Mouse (Mus musculus) embryo, embryonic 11 days (tissue): ENCODE results near the gene Slc38a2.
A peak's percentile ranks its signal among the peaks of the same experiment; 100 is the strongest.

Source experiments
- DNase-seq: peaks from one replicate; pipeline ENCODE4 v3.0.0-alpha.2; 2015

Gene Slc38a2

DNA sequence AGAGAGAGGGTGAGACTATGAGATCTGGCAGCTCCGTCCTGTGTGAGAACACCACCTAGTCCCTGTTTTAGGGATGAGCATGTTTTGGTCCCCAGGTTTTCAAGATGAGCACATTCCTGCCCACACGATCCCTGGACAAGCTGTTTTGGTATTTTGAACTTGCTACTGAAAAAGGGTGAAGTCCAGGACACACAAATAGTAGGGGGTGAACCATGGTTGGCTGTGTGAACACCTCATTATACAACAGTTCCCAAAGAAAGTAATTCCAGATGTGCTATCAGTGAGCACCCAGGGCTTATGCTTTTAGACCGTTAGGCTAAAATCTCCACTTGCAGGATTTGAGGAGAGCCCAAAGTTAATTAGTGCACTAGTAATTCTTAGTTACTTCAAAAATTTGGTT is 17.7 kb upstream of the Slc38a2 start:
- DNase-seq: no peak

DNA sequence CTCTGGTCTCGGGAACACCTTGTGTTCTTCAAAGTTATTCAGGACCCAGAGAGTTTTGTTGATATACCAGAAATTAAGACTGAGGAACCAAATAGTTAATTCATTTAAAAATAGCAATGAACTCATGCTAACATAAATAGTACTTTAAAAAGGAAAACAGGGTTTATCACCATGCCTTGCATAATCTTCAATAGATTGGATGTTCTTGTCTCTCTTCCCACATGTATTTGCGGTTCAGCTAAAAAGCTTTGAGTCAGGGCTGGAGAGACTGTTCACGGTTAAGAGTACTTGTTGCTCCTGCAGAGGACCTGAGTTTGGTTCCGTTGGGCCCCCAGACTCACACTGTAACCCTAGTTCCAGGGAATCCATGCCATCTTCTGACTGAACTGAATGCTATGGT is 16.8 kb upstream of the Slc38a2 start:
- no peak for DNase-seq

DNA sequence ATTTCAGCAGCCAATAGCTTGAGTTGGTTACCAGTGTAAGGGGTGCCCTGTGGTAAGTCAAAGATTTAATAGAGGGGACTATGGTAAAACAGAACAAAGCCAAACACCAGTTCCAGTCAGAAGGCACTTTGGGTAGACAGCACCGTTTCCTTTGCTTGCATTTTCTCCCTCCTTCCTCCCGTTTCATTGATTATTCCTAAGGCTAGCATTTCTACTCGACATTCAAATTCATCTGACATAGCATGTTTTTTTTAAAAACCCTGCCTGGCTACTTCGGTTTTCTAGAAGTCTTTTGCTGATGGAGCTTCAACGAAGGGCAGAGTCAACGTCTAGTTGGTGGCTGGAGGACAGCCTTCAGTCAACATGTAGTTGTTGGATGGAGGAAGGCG is 16.2 kb upstream of the Slc38a2 start:
- DNase-seq: no peak

DNA sequence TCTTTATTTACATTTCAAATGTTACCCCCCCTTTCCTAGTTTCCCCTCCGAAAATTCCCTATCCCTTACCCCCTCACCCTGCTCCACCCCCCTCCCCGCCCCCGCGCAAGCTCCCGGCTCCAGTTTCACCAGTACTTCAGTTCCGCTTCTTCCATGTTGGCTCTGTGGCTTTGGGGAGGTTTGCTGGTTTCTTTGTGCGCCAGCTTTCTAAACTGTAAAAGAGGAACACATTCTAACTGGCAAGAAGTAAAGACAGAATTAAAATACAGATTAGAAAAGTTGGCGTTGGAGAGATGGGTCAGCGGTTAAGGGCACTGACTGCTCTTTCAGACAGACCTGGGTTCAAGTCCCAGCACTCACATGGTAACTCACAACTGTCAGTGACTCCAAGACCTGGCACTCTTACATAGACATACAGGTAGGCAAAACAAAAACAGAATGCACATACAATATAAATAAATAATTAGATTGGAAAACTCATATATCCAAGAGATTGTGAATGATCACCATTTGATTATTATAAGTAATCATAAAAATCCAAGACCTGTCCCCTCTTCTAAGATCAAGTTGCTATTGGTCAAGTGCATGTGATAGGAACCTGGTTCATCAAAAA is 15.7 kb upstream of the Slc38a2 start:
- DNase-seq: no peak

DNA sequence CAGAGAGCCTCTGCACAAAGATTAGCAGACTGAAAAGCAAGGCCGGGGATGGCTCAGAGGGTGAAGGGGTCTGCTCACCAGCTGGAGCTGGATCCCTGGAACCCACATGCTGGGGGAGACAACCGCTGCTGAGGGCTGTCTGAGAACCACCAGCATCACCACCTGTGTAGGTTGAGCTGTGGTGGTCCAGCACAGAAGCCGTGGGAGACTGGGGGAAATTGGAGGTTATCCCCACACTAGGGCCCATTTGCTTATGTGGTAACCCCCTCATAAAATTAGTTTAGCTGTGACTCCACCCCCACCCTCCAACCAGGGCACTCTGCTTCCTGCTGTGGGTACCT is 15.1 kb upstream of the Slc38a2 start:
- no peak for DNase-seq

DNA sequence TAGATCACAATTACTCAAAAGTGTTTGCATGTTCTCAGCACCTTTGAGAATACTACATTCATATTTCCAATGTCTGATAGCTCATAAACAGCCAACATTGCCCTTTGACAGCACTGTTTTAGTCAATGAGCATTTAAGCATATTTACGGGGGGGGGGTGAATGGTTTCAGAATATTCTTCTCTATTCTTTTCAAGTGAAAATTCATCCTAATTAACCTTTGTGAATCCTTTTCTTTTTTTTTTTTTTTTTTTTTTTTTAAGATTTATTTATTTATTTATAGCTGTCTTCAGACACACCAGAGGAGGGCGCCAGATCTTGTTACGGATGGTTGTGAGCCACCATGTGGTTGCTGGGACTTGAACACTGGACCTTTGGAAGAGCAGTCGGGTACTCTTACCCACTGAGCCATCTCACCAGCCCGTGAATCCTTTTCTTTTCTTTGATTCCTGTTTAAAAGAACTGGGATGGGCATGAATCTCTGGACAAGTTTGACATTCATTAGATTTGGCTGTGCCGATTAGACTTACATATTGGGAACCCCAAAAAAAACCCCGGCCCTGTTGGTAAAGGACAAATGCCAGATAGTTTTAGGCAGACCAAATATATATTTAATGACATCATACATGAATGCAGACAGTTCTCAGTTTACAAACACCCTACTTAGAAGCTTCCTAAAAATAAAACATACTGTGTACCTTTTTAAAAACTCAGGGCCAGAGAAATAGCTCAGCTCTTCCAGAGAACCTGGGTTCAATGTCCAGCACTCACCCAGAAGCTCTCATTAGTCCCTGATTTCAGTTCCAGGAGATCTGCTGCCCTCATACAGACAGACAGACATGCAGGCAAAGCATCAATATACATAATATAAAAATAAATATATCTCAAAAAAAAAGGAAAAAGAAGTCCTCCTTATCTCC is 14.5 kb upstream of the Slc38a2 start:
- DNase-seq: no peak

DNA sequence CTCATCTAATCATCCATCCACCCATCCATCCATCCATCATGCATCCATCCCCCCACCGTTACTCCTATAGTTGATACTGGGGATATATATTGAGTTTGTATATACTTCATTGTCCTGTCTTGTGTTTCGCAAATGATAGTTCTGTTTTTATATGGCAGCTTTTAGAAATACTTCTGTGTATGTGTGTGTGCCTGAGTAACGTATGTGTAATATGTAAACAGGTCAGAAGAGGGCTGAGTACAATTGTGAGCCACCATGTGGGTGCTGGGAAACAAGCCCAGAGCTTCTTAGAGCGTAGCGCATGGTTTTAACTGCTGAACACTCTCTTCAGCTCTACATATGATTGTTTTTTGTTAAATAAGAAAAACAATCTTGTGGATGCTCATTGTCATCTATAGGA is 12.8 kb upstream of the Slc38a2 start:
- no peak for DNase-seq

DNA sequence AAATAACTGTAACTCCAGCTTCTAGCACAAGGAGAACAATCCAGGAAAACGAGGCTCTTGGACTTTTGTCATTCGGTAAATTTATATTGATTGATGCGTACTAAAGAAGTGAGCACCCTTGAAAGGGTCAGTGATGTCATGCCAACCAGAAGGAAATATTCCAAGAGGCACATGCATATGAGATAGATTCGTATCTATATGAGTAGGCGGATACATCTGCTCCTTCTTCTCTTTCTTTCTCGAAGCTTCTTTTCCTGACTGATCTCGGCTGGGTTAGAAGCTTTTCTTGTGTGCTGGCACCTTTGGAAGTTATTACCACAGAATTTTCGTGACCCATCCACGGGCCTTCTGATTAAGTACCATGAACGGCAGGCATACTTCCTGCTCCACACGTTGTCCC is 12.1 kb upstream of the Slc38a2 start:
- no peak for DNase-seq

DNA sequence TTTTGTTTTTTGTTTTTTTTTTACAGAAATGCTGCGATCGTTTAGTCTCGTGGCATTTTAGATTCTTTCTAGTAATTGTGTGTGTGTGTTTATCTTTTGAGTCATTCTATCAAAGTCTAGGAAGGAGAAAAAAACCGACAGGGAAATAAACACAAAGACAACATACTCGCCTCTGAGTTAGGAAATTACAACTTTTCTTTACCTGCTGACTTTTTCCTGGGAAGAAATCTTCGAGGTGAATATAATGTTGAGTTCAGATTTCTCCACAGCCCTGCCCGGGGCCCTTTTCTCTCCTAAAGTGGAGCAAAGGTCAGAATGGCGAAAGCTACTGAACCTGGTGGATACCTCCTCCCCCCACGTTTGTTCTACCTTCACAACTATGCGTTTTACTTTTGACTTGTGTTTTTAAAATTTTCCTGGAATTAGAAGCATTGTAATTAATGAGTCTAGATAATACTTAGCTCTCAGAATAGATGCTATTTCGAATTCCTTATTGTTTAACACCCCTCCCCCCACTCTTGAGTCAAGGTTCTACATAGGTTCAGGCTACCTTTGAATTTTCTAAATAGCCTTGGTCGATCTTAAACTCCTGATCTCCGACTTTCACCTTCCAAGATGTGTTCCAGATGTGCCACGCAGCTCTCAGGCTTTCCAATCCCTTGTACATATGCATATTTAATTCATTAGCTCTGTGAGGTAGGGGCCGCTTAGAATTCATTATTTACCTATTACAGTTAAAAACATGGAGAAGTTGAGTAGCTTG is 11.0 kb upstream of the Slc38a2 start:
- peak; percentile 43 for DNase-seq

DNA sequence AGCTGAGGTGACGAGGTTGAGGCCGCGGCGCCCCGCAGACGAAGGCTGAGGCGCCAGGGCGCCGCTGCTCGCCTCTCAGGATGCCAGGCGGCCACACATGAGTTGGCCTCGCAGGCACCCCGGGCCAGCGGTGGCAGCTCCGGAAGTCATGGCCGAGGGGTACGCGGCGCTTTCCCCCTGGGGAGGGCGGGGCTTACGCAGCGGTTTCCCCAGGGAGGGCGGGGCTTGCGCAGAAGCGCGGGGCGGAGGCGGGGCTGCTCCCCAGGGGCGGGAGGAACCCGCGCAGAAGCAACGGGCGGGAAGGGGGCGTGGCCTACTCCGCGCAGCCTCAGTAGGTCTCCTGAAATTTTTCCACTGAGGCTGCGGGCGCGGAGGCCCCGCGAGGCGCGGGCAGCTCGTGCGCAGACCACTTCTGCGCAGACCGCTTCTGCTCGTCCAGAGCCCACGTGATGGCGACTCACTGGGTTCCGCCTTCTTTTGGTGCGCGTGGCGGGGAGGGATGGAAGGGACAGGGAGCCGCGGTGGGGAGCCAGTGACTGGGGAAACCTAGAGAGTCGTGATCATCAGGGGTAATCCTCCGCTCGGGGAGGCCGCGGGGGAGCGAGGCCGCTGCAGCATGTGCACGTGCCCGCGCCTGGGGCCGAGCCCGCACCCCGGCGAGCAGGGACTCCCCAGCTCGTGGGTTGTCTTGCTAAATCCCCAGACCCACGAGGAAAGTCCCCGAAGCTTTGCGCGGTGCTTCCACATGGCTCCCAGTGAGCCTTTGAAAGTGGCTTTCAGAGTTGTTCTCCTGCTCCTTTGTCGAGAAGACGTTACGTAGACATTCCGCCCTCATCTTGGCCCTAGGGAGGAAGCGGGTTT is 10.2 kb upstream of the Slc38a2 start:
- DNase-seq: peak; percentile 98

DNA sequence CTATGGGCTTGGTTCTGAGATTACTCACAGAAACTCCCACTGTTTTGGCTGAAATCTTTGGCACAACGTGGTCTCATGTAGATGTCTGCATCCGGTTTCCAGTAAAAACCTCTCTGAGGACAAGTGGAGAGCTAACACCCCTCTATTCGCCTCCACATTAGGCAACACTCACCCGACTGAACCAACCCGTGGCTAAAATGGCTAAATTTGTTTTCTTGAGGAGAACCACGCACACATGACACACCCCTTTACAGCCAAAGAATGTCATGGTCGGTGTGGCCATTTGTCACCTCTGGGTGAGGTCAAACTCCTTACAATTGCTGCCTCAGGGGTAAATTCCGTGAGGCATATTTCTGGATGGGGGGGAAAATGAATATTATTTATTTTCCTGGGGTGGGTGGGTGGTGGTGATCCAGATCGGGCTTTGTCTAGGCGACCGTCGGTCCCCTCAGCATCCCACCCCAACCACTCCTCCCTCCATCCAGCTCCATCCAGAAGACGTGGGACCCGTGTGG is 9.5 kb upstream of the Slc38a2 start:
- peak; percentile 45 for DNase-seq

DNA sequence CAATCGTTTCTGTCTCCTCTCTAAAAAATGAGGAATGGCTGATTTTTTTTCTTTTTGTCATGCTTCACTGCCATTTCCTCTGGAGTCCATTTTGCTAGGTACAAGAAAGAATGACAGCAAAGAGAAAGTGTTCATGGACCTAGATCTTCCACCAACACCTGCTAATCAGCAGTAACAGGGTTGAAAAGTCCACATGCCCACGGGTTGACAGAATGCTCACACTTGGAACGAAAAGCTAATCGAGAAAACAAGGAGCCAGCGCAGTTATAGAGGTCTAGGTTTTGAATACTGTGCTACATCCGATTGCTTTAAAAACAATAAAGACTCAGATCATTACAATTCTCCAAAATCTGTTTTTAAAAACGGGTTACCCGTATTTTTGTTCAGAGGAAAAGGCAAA is 8.9 kb upstream of the Slc38a2 start:
- DNase-seq: no peak

DNA sequence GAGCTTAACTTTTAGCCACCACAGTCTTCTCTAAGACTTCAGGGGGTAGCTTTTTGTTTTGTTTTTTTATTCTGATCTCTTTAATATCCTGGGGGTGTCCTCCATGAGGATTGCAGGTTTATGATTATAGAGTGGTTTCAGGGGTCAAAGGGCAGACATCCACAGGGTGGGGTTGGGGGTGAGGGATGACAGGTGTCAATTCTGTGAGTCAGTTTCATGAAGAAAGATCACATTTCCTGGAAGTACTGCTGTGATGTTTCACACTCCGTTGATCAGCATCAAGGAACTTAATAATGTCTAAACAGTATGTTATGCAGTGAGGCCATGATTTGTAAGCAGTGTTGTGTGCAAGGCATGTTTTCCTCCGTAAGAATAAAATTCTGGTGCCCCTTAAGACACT is 8.4 kb upstream of the Slc38a2 start:
- no peak for DNase-seq

DNA sequence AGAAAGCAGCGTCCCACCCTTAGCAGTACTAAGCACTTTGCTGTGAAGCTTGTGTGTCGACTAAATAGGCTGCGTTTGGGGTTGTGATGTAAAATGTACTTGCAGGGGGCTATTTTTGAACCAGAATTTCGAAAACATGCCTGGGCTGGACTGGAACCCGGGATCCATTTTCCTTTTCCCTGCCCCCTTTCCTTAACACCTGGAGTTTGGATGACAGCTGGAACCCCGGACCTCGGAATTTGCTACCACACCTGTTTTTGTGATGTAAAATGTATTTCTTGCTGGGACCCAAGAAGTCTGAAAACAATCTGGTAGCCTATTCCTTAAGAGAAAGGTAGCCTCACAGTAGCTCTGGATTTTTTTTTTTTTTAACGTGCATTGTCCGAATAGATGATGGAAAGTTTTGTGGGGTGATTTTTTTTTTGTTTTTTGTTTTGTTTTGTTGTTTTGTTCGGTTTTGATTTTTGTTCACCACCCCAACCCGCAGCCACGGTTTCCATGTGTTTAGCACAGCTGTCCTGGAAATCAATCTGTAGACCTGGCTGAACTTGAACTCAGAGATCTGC is 3.0 kb upstream of the Slc38a2 start:
- DNase-seq: no peak

DNA sequence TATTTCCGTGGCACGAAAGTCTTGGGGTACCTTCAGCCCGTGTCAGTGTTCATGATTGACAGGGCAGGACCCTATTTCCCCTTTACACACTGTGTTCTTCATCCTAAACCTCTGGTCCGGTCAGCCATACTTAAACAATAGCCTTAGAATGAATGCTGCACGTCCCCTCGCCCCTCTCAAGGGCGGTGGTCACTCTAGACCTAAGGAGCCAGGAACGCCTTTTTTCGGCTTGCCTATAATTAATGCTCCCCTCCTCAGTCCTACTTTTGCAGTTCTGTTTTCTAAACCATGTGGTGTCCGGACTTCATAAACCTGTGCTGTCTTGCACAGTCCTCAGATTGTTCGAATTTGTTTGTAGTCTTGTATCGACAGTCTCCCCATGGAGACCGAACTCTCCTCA is 1.2 kb upstream of the Slc38a2 start:
- DNase-seq: no peak

DNA sequence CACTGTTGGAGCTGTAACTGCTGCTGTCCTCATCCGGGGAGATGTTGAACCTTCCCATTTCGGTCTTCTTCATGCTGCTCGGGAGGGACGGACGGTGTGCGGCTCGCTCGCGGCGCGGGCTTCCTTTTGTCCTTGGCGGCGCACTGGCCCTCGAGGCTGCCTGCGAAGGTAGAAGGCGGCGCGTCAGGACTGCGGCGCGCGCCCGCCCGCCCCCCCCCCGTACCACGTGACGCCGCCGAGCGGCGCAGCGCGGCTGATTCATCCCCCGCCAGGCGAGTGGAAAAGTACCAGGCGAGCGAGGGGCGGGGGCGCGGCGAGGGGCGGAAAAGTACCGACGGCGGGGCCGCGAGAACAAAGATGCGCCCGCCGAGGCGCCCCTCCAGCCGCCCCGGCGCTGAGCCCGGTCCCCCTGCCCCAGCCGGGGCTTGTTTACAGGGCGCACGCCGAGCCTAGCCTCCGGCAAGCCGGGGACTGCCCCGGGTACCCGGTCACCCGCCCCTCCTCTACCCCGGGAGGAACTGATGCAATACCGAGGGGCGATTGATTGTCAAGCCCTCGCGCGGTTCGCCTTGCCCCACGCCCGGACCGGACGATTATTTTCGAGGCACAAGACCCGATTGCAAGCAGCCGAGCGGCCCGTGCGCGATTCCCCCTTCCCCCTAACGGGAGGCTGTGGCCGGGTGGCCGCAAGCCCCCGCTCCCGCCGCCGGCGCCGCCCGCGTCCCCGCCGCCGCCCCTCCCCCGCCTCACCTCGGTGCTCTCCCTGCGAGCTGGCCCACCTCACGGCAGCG is 677 bp downstream of the Slc38a2 start:
- peak; percentile 93 for DNase-seq

DNA sequence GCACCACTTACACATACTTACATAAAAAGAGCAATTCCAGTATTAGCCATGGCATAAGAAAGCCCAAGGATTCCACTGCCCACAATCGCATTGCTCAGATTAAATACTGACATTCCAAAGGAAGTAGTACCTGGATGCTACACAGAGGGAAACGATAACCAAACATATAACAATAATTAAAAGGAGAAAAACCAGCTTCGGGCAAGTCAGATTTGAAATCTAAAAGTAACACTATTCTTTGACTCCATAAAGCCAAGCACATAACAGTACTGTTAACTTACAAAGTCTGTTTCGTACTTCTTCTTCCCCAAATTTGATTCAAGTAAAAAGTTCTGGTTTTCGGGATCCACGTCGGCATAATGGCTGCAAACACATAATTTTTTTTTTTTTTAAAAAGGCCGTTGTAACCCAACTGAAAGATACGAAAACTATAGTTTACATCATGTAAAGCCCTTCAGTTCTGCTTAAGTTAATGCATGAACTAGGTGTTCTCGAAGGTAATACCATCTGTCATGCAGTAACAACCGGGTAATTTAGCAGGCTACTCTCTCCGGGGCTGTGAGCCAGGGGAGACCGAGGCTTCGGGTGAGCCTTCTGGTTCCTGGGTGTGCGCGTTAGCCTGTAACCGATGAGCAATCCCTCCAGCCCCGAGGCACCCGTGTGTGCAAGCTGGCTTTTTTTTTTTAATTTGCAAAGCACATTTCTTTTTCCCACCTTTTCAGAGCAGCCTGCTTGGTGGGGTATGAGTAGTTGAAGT is 1.5 kb downstream of the Slc38a2 start:
- no peak for DNase-seq

DNA sequence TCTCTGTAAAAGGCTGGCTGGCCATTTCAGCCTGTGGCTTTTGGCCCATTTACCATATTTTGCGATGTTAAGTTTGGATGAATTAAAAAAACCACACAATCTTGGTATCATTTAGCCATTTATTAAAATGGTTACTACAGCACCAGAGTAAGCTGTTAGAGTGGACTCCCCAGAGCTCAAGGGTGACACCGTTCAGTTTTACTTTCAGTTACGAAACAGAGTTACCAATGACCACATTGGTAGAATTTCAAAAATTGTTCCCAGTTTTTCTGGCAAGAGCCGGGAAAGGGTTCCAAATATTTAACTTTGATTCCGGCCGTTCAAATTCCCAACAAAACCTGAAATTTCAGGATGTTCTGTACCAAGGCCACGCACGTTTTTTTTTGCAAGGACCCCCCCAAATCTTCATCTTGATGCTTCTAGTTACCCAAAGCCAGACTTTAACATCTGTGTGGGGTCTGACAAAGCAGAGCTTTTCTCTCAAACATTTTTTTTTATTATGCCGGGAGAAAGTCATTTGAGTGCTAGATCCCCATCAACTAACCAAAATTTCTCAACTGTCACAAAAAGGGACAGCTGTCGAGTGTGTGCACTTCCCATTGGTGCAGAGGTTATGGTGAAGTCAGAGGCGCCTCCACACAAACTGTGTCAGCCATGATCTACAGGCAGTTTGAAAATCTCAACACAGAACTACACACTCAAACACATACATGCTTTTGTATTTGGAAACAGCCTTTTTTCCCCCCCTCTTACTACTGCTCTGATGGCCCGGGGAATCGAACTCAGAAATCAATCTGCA is 2.8 kb downstream of the Slc38a2 start:
- no peak for DNase-seq

DNA sequence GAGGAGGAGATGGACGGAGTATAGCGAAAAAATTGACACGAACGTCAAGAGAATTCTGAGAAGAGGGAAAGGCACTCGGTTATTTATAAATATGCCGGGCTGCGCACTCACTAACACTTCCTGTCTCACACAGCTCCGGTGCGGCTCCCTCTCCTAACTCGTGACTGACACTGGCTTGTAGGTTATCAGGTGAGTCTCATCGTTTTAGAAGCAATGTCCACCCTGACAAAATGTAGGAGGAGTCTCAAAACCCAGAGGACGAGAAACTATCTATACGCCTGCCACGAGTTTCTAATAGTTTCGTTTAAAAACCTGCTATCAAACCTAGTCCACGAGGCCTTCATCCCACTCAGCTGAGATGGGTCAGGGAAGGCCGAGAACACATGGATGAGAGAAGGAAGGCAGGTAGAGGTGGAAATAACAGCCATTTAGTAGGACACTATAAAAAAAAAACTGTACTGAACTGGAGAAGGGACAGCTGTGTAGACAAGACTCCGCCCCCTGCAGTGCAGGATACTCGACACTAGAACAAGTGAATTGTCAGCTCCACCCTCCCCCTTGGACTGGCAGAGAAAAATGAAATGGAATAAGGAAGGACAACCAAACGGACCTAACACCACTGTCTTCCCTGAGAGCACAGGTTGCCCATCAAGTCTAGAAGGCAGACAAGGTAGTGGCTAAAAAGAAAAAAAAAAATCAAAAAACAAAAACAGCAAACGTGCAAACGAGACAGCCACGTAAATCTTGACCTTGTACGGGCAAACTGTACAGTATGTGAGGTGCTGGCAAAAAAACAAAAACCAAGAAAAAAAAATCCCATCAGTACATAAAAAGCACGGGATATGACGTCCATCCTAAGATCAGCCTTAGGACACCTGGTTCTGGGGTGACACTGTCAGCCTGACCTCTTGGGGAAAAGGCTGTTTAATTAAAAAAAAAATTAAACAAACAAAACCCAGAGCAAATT is 3.8 kb downstream of the Slc38a2 start:
- DNase-seq: no peak
